ENCODE assay signal across 11 mouse cellular contexts in genomic region chr1:119196674-119197414, GRCm38 (mm10).
DNase-seq lines count a peak whose midpoint lies in the region; ATAC-seq and TF ChIP-seq lines count a peak whose summit lies in the region.
"Had no signal": no experiment of that assay in that cellular context is flagged by ENCODE, and none has a peak within 500 bp of the region (broad histone marks: within the 10 kb centered on the region; RNA-seq: fewer than 3 reads in every experiment).

No protein-coding gene starts in this region.

- peaks cover 30% of the 10 kb centered on the region for H3K4me1 ChIP-seq in hindbrain, embryonic 10.5 days (replicated peaks)
- peaks cover 9% of the 10 kb centered on the region for H3K4me1 ChIP-seq in hindbrain, embryonic 13.5 days (replicated peaks)
- peaks cover 15% of the 10 kb centered on the region for H3K4me1 ChIP-seq in hindbrain, postnatal 0 days (ENCODE audit: insufficient read depth, low read length)
- peaks cover 6% of the 10 kb centered on the region; the same call in 1 of the 2 replicates for H3K4me1 ChIP-seq in midbrain, embryonic 15.5 days

- no peak for TF ChIP-seq CTCF in hindbrain, postnatal 0 days (IDR thresholded peaks at IDR 0.05; ENCODE audit: low read depth)

- H3K36me3 ChIP-seq in hindbrain, embryonic 10.5 days = no peaks in the 10 kb centered on the region
- no peaks in the 10 kb centered on the region for H3K36me3 ChIP-seq in hindbrain, embryonic 13.5 days
- H3K36me3 ChIP-seq in hindbrain, postnatal 0 days (ENCODE audit: insufficient read depth, low read length) = no peaks in the 10 kb centered on the region
- no peaks in the 10 kb centered on the region for H3K36me3 ChIP-seq in midbrain, embryonic 15.5 days (replicated peaks)

- H3K27ac ChIP-seq in hindbrain, embryonic 10.5 days = 0 out of 2 replicates have a peak overlapping the region, but pooled peaks have one; percentile 29
- H3K27ac ChIP-seq in hindbrain, embryonic 13.5 days = no peak overlapping the region
- H3K27ac ChIP-seq in hindbrain, postnatal 0 days = no peak overlapping the region
- no peak overlapping the region for H3K27ac ChIP-seq in midbrain, embryonic 15.5 days

- H3K4me2 ChIP-seq in hindbrain, embryonic 13.5 days = no peak overlapping the region
- H3K4me2 ChIP-seq in hindbrain, postnatal 0 days (ENCODE audit: low read depth, low read length) = no peak overlapping the region
- H3K4me2 ChIP-seq in midbrain, embryonic 15.5 days = no peak overlapping the region

- no peak; the same call in 1 of the 2 replicates for ATAC-seq in hindbrain, embryonic 13.5 days (ENCODE audit: low FRiP score)
- peak; percentile 38; the same call in 1 of the 2 replicates for ATAC-seq in hindbrain, postnatal 0 days
- ATAC-seq in midbrain, embryonic 15.5 days (replicated peaks) = 0 out of 2 replicates have a peak, but pooled peaks have one; percentile 28

- no peak for DNase-seq in hindbrain, embryonic 10.5 days (ENCODE audit: low spot score)
- DNase-seq in ZHBTc4 (ENCODE audit: low read depth, low spot score) = peak; percentile 21
- DNase-seq in hindbrain, postnatal 0 days (ENCODE audit: low spot score) = no peak
- DNase-seq in cerebellum, adult 9-10 months = no peak
- no peak for DNase-seq in layer of hippocampus, adult 11-12 months (ENCODE audit: low spot score)
- no peak for DNase-seq in right cerebral cortex, postnatal 4 days
- DNase-seq: cerebellum, postnatal 36 days; lung, postnatal 4 days; spleen, adult 18-20 months had no signal

- H3K27me3 ChIP-seq in hindbrain, embryonic 10.5 days (ENCODE audit: insufficient read depth, poor library complexity, severe bottlenecking) = peaks cover 18% of the 10 kb centered on the region; the same call in 1 of the 2 replicates
- H3K27me3 ChIP-seq in hindbrain, embryonic 13.5 days = peaks cover 7% of the 10 kb centered on the region; the same call in 1 of the 2 replicates
- H3K27me3 ChIP-seq in hindbrain, postnatal 0 days (ENCODE audit: insufficient read depth, low read length) = no peaks in the 10 kb centered on the region
- H3K27me3 ChIP-seq in midbrain, embryonic 15.5 days (replicated peaks) = no peaks in the 10 kb centered on the region

- 35% methylated on average over 13 of the region's 13 CpGs for WGBS in hindbrain, embryonic 10.5 days
- 26% methylated on average over 13 of the region's 13 CpGs for WGBS in hindbrain, embryonic 13.5 days
- WGBS in hindbrain, postnatal 0 days = 14% methylated on average over 13 of the region's 13 CpGs
- WGBS in midbrain, embryonic 15.5 days = 15% methylated on average over 13 of the region's 13 CpGs

- H3K9me3 ChIP-seq in hindbrain, embryonic 10.5 days = no peaks in the 10 kb centered on the region
- no peaks in the 10 kb centered on the region for H3K9me3 ChIP-seq in hindbrain, embryonic 13.5 days
- no peaks in the 10 kb centered on the region for H3K9me3 ChIP-seq in hindbrain, postnatal 0 days (ENCODE audit: low read length)
- no peaks in the 10 kb centered on the region for H3K9me3 ChIP-seq in midbrain, embryonic 15.5 days

- no peak overlapping the region for H3K4me3 ChIP-seq in hindbrain, embryonic 10.5 days
- no peak overlapping the region for H3K4me3 ChIP-seq in hindbrain, embryonic 13.5 days
- no peak overlapping the region for H3K4me3 ChIP-seq in hindbrain, postnatal 0 days (ENCODE audit: low read length)
- H3K4me3 ChIP-seq in midbrain, embryonic 15.5 days = no peak overlapping the region

- H3K9ac ChIP-seq in hindbrain, embryonic 13.5 days = no peak overlapping the region
- no peak overlapping the region for H3K9ac ChIP-seq in hindbrain, postnatal 0 days (replicated peaks; ENCODE audit: low read length)
- H3K9ac ChIP-seq in midbrain, embryonic 15.5 days = no peak overlapping the region
